Mouse (Mus musculus): ENCODE measurements around the gene Ube2v1.

DNA sequence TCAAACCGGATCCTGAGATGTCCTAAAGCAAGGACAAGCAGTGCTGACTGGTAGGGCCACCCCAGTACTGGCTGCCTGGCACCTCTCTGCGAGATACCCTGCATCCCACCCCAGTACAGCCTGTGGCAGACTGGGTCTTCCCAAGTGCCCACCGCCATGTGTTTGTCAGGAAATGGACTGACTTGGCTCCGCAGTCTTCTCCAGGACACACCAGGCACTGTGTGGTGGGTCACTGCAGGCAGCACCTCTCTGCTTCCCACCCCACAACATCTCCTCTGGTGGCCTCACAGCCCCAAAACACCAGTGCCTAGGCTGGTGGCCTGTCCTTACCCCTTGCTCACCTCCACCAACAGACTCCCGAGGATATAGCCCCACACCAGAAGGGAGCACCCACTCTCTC lies 1.5 kb downstream of the Ube2v1 start:
- TF ChIP-seq CTCF (IDR thresholded peaks at IDR 0.05; ENCODE audit: low read depth) (no peak), EP300 (IDR thresholded peaks at IDR 0.05; ENCODE audit: low read depth) (no peak)
